Mouse (Mus musculus): ENCODE measurements around the gene Cabcoco1.
A peak's percentile ranks its signal among the peaks of the same experiment; 100 is the strongest.

Cabcoco1 gene

GRCm38 (mm10) chr10:68506242-68506641 is 35.5 kb downstream of the Cabcoco1 start:
- DNase-seq, result no peak

- no peak for DNase-seq
Observed at GRCm38 (mm10) chr10:68504586-68505152, 37.0 kb downstream of the Cabcoco1 start.

- no peak for DNase-seq
Observed at GRCm38 (mm10) chr10:68501067-68501466, 40.6 kb downstream of the Cabcoco1 start.

- no peak for DNase-seq
Observed at GRCm38 (mm10) chr10:68495246-68495645, 46.5 kb downstream of the Cabcoco1 start.

GRCm38 (mm10) chr10:68491557-68491956 is 50.1 kb downstream of the Cabcoco1 start:
- DNase-seq, result no peak

- DNase-seq, result no peak
Observed at GRCm38 (mm10) chr10:68490781-68491180, 50.9 kb downstream of the Cabcoco1 start.

GRCm38 (mm10) chr10:68472799-68473198 is 68.9 kb downstream of the Cabcoco1 start:
- DNase-seq, result no peak

GRCm38 (mm10) chr10:68465737-68466327 is 75.9 kb downstream of the Cabcoco1 start:
- no peak for DNase-seq

GRCm38 (mm10) chr10:68464943-68465342 is 76.8 kb downstream of the Cabcoco1 start:
- peak; percentile 91 for DNase-seq

GRCm38 (mm10) chr10:68459784-68460183 is 81.9 kb downstream of the Cabcoco1 start:
- no peak for DNase-seq

- no peak for DNase-seq
Observed at GRCm38 (mm10) chr10:68457019-68457418, 84.7 kb downstream of the Cabcoco1 start.

GRCm38 (mm10) chr10:68454541-68454940 is 87.2 kb downstream of the Cabcoco1 start:
- peak; percentile 29 for DNase-seq

- peak; percentile 59 for DNase-seq
Observed at GRCm38 (mm10) chr10:68446797-68447125, 94.9 kb downstream of the Cabcoco1 start.

GRCm38 (mm10) chr10:68445876-68446796 is 95.6 kb downstream of the Cabcoco1 start:
- peak; percentile 68 for DNase-seq

GRCm38 (mm10) chr10:68445244-68445811 is 96.4 kb downstream of the Cabcoco1 start:
- peak; percentile 4 for DNase-seq

- peak; percentile 60 for DNase-seq
Observed at GRCm38 (mm10) chr10:68444361-68445114, 97.2 kb downstream of the Cabcoco1 start.

- peak; percentile 61 for DNase-seq
Observed at GRCm38 (mm10) chr10:68443132-68443531, 98.6 kb downstream of the Cabcoco1 start.

- peak; percentile 63 for DNase-seq
Observed at GRCm38 (mm10) chr10:68442713-68443112, 99.0 kb downstream of the Cabcoco1 start.

- peak; percentile 27 for DNase-seq
Observed at GRCm38 (mm10) chr10:68441931-68442662, 99.6 kb downstream of the Cabcoco1 start.

GRCm38 (mm10) chr10:68440515-68440914 is 101.2 kb downstream of the Cabcoco1 start:
- no peak for DNase-seq

GRCm38 (mm10) chr10:68435754-68436153 is 105.9 kb downstream of the Cabcoco1 start:
- DNase-seq, result peak; percentile 21

- no peak for DNase-seq
Observed at GRCm38 (mm10) chr10:68435001-68435560, 106.6 kb downstream of the Cabcoco1 start.
